Mouse (Mus musculus) ES-Bruce4 (cell line): Measurements from ENCODE around the gene Arhgef6. TPM values are rescaled to one million over a fixed set of nuclear protein-coding genes. Genes with fewer than 3 reads are reported as not detected.

Source experiments
- H3K27ac ChIP-seq: 2 replicates; pipeline ENCODE4 v1.5.1; 2012; ENCODE audit warnings: low read length, inconsistent platforms; ENCODE audit not compliant: insufficient read depth
- H3K27me3 ChIP-seq: 2 replicates; pipeline ENCODE4 v1.6.1; 2012; ENCODE audit warnings: mild to moderate bottlenecking, low read length, inconsistent platforms; ENCODE audit not compliant: control insufficient read depth, poor library complexity, insufficient read depth, severe bottlenecking
- H3K36me3 ChIP-seq: 2 replicates; pipeline ENCODE4 v1.6.1; 2012; ENCODE audit warnings: inconsistent platforms, mild to moderate bottlenecking, low read length, moderate library complexity; ENCODE audit not compliant: control insufficient read depth, poor library complexity, insufficient read depth, severe bottlenecking
- H3K4me1 ChIP-seq: one replicate; pipeline ENCODE4 v1.8.1; 2011; ENCODE audit warnings: low read length; ENCODE audit not compliant: control insufficient read depth, insufficient read depth
- H3K4me3 ChIP-seq: 2 replicates; pipeline ENCODE4 v1.5.1; 2011; ENCODE audit warnings: low read depth, mild to moderate bottlenecking, low read length
- H3K9ac ChIP-seq: 2 replicates; pipeline ENCODE4 v1.6.1; 2012; ENCODE audit warnings: low read depth, mild to moderate bottlenecking, inconsistent platforms; ENCODE audit not compliant: poor library complexity, severe bottlenecking
- H3K9me3 ChIP-seq: replicated peaks from 2 replicates; pipeline ENCODE4 v1.6.1; 2012; ENCODE audit warnings: mild to moderate bottlenecking, low read length, inconsistent platforms; ENCODE audit not compliant: control insufficient read depth, poor library complexity, insufficient read depth, severe bottlenecking
- CTCF ChIP-seq: IDR thresholded peaks from one replicate; pipeline ENCODE4 v1.8.1; 2011; ENCODE audit warnings: low read depth, low read length
- EP300 ChIP-seq: IDR thresholded peaks from 2 replicates; pipeline ENCODE4 v1.6.1; 2011; ENCODE audit warnings: low read depth, low read length; ENCODE audit not compliant: insufficient read depth
- POLR2A ChIP-seq: IDR thresholded peaks from one replicate; pipeline ENCODE4 v1.8.1; 2011; ENCODE audit warnings: low read length; ENCODE audit not compliant: insufficient read depth
- polyA plus RNA-seq: library from polyadenylated mRNA; stranded (reverse); fragments of >200 nt; gene quantifications from 2 replicates; pipeline ENCODE4 v1.2.4, GENCODE M21; 2011; ENCODE audit warnings: low read depth; ENCODE audit not compliant: missing spikeins, insufficient read depth, insufficient read length

Gene Arhgef6
- polyA plus RNA-seq, 1 experiment = 5.8 TPM

DNA sequence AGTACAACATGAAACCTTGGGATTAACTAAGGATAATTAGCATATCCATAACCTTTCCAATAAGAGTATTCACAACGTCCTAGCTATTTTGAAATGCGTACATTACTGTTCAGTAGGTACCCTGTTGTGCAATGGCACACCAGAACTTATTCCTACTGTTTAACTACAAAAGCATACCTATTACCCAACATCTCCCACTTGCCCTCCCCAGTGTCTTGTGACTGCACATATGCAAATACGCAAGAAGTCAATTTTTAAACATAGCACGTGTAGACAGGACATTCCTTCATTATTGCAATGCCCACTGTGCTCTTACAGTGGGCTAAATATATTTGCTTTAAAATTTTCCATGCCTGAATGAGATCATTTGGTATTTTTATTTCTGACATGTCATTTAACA, 34.4 kb upstream of the Arhgef6 start:
- Histone ChIP-seq H3K36me3 (0 out of 2 replicates have a peak, but pooled peaks cover 6% of the 10 kb centered on the region), H3K9ac (no peak overlapping the region), H3K9me3 (no peaks in the 10 kb centered on the region), H3K27ac (no peak overlapping the region), H3K4me1 (no peaks in the 10 kb centered on the region), H3K27me3 (no peaks in the 10 kb centered on the region), H3K4me3 (no peak overlapping the region)
- TF ChIP-seq CTCF (no peak), POLR2A (no peak), EP300 (no peak)

DNA sequence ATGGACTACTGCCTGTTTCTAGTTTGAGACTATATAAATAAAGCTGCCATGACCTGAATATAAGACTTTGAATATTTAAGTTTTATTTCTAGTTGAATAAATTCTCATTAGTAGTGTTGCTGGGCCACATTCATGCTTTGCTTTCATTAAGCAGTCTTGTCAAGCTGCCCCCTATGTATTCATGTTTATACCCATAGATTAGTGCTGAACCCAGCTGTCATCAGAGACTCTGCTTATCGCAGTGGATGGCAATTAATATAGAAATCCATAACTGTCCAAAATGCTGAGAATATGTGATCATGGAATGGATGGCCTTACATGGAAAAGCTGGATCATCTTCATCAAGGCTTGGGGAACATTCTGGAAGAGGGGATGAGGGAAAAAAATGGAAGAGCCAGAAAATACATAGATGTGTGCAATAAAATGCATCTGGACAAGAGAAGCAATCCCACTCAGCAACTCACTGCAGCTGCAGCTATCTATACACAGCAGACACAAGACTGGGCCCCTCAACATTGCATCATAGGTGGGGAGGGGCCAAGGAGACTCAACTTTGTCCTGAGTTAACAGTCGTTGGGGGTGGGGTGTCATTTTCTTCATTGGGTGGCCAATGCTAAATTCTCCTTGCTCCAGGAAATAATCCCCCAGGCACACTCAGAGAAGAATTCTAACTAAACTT, 26.5 kb upstream of the Arhgef6 start:
- Histone ChIP-seq H3K9ac (no peak overlapping the region), H3K27ac (no peak overlapping the region)
- TF ChIP-seq EP300 (no peak), POLR2A (no peak), CTCF (no peak)

DNA sequence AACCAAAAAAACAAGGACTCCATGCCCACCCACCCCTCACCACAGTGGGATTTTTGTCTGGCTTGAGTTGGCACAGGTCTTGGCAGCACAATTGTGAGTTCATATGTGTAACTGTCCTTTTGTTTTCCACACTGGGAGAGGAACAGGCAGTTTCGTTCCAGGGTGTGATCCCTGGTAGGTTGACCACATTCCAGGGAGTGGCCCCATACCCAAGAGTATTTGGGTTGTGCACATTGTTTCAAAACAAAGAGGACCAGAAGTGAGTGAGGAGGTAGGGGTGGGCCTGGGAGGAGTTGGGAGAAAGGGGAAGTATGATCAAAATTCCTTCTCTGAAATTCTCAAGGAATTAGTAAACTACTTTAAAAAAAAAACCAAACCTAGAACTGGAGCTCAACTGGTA, 20.8 kb upstream of the Arhgef6 start:
- Histone ChIP-seq H3K27me3 (no peaks in the 10 kb centered on the region), H3K4me1 (no peaks in the 10 kb centered on the region), H3K9me3 (no peaks in the 10 kb centered on the region), H3K36me3 (no peaks in the 10 kb centered on the region), H3K9ac (no peak overlapping the region), H3K27ac (no peak overlapping the region), H3K4me3 (no peak overlapping the region)
- TF ChIP-seq EP300 = no peak
- no peak for TF ChIP-seq CTCF
- no peak for TF ChIP-seq POLR2A

More for the DNA sequence above, 26.5 kb upstream of the Arhgef6 start:
- H3K36me3 ChIP-seq = no peaks in the 10 kb centered on the region
- H3K4me3 ChIP-seq = no peak overlapping the region
- no peaks in the 10 kb centered on the region for H3K4me1 ChIP-seq
- no peaks in the 10 kb centered on the region for H3K27me3 ChIP-seq
- H3K9me3 ChIP-seq = no peaks in the 10 kb centered on the region

DNA sequence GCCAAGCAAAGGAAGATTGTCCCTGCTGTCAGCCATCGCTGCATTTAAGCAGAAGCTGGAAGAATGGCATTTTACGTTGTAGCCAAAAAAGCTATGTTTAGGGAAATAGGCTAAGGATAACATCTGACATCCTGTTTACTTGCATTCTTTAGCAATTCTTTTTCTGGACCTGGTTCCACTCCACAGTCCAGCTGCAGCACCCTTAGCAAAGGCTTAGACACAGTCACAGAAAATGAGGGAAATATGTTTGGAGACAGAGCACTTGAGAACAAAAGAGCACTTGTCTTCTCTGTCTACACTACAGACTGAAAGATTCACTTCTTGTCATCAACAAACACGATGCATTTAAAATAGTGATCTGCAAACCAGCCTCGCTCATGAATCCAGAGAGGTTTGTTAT, 691 bp upstream of the Arhgef6 start:
- Histone ChIP-seq H3K4me1 (no peaks in the 10 kb centered on the region), H3K9ac (no peak overlapping the region), H3K27me3 (no peaks in the 10 kb centered on the region), H3K9me3 (no peaks in the 10 kb centered on the region), H3K4me3 (no peak overlapping the region), H3K27ac (no peak overlapping the region), H3K36me3 (no peaks in the 10 kb centered on the region)
- no peak for TF ChIP-seq EP300
- no peak for TF ChIP-seq POLR2A
- TF ChIP-seq CTCF = no peak

DNA sequence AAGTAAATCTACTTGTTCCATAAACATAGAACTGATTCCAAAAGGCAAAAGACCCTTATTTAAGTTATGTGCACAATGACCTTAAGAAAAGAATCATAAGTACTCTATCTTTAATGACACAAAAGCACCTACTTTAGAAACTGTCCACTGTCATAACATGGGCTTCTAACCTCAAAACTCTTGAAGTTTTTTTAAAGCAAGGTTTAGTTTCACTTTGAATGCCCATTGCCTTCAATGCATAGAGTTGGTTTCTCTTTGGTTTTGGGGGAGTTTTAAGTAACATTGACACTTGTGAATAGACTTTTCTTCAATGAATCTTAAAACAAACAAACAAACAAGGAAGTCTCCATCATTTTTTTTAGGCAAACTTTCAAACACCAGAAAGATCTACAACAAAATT, 947 bp downstream of the Arhgef6 start:
- Histone ChIP-seq H3K27ac (no peak overlapping the region), H3K36me3 (no peaks in the 10 kb centered on the region), H3K4me3 (no peak overlapping the region), H3K4me1 (no peaks in the 10 kb centered on the region), H3K27me3 (no peaks in the 10 kb centered on the region), H3K9ac (no peak overlapping the region), H3K9me3 (no peaks in the 10 kb centered on the region)
- no peak for TF ChIP-seq CTCF

DNA sequence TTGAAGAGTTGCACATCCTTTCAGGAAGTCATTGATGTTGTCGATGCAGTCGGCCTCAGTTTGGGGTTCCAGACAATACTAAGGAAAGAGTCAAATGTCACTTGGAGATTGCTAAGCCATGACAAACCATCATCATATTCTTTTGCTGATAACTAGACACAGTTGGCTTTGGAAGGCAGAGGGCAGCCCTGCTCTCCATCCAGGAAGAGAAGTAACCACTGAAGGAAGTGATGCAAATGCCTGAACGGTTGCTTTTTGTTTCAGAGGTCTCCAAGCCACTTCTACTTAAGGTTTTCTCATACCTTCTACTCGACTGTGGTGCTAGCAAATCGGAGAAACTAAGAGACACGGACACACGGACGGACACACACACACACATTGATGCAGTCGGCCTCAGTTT, 1.6 kb downstream of the Arhgef6 start:
- H3K4me1 ChIP-seq = no peaks in the 10 kb centered on the region
- no peaks in the 10 kb centered on the region for H3K36me3 ChIP-seq
- no peak overlapping the region for H3K9ac ChIP-seq
- H3K27ac ChIP-seq = no peak overlapping the region
- TF ChIP-seq CTCF = no peak
- no peaks in the 10 kb centered on the region for H3K27me3 ChIP-seq
- H3K4me3 ChIP-seq = no peak overlapping the region
- no peaks in the 10 kb centered on the region for H3K9me3 ChIP-seq
